Mouse (Mus musculus) forebrain, embryonic 13.5 days (tissue): ENCODE measurements at regions not wholly inside any gene's neighbourhood (a gene's known extent, or its start where the extent isn't known, plus 50 kb on each side); places are given as distances from the start of the nearest gene placed in this dataset.

Experiments used
- ATAC-seq: fragments of 200-750 bp; cut with Nextera tagmentation; 2 replicates; pipeline ENCODE4 v1.8.0; 2017
- H3K27ac ChIP-seq: fragments of 300-500 bp; sonication (generic); 2 replicates; pipeline ENCODE4 v1.5.1; 2015; ENCODE audit warnings: inconsistent platforms, mild to moderate bottlenecking, moderate library complexity
- H3K27me3 ChIP-seq: fragments of 300-500 bp; sonication (generic); 2 replicates; pipeline ENCODE4 v1.6.1; 2015; ENCODE audit warnings: mild to moderate bottlenecking, inconsistent platforms
- H3K36me3 ChIP-seq: fragments of 300-500 bp; sonication (generic); 2 replicates; pipeline ENCODE4 v1.6.1; 2015; ENCODE audit warnings: mild to moderate bottlenecking, inconsistent platforms; ENCODE audit not compliant: poor library complexity, severe bottlenecking
- H3K4me1 ChIP-seq: fragments of 300-500 bp; sonication (generic); 2 replicates; pipeline ENCODE4 v1.6.1; 2015; ENCODE audit warnings: inconsistent platforms
- H3K4me2 ChIP-seq: fragments of 300-500 bp; sonication (generic); 2 replicates; pipeline ENCODE4 v1.6.1; 2015; ENCODE audit warnings: inconsistent platforms, mild to moderate bottlenecking, moderate library complexity
- H3K4me3 ChIP-seq: fragments of 300-500 bp; sonication (generic); 2 replicates; pipeline ENCODE4 v1.5.1; 2015; ENCODE audit warnings: mild to moderate bottlenecking, inconsistent platforms
- H3K9ac ChIP-seq: fragments of 300-500 bp; sonication (generic); 2 replicates; pipeline ENCODE4 v1.6.1; 2015; ENCODE audit warnings: mild to moderate bottlenecking, inconsistent platforms
- H3K9me3 ChIP-seq: fragments of 300-500 bp; sonication (generic); replicated peaks from 2 replicates; pipeline ENCODE4 v1.6.1; 2016; ENCODE audit warnings: inconsistent platforms
- WGBS: fragments of 180-500 bp; shearing (Covaris S2); methylation state at CpG from one replicate; pipeline ENCODE4 v1.1.7; 2015; 5-methylcytosine and 5-hydroxymethylcytosine counted together

GRCm38 (mm10) chr2:100814613-100815258 lies 809.8 kb upstream of the Rag2 start:
- no peaks in the 10 kb centered on the region for H3K9me3 ChIP-seq
- H3K27ac ChIP-seq, result no peak overlapping the region
- H3K4me2 ChIP-seq, result no peak overlapping the region
- ATAC-seq, result no peak
- no peak overlapping the region for H3K9ac ChIP-seq
- no peaks in the 10 kb centered on the region for H3K36me3 ChIP-seq
- no peak overlapping the region for H3K4me3 ChIP-seq
- H3K27me3 ChIP-seq, result no peaks in the 10 kb centered on the region
- 75% methylated on average over 2 of the region's 2 CpGs for WGBS
- H3K4me1 ChIP-seq, result no peaks in the 10 kb centered on the region

- H3K27me3 ChIP-seq, result no peaks in the 10 kb centered on the region
- ATAC-seq, result no peak
- WGBS, result 85% methylated on average over 4 of the region's 4 CpGs
Observed at GRCm38 (mm10) chr2:100834056-100834455, 790.5 kb upstream of the Rag2 start.

GRCm38 (mm10) chr2:100857772-100858171 lies 766.7 kb upstream of the Rag2 start:
- no peak for ATAC-seq
- no peaks in the 10 kb centered on the region for H3K9me3 ChIP-seq
- H3K4me3 ChIP-seq, result no peak overlapping the region
- no peak overlapping the region for H3K4me2 ChIP-seq
- no peaks in the 10 kb centered on the region for H3K36me3 ChIP-seq
- H3K27me3 ChIP-seq, result no peaks in the 10 kb centered on the region
- 93% methylated on average over 2 of the region's 2 CpGs for WGBS
- H3K4me1 ChIP-seq, result no peaks in the 10 kb centered on the region
- no peak overlapping the region for H3K27ac ChIP-seq
- no peak overlapping the region for H3K9ac ChIP-seq

More at GRCm38 (mm10) chr2:100834056-100834455, 790.5 kb upstream of the Rag2 start:
- Histone ChIP-seq H3K9ac (no peak overlapping the region), H3K9me3 (no peaks in the 10 kb centered on the region), H3K27ac (no peak overlapping the region), H3K36me3 (no peaks in the 10 kb centered on the region), H3K4me1 (no peaks in the 10 kb centered on the region), H3K4me3 (no peak overlapping the region), H3K4me2 (no peak overlapping the region)

GRCm38 (mm10) chr2:100865495-100865894 lies 759.0 kb upstream of the Rag2 start:
- WGBS, result 82% methylated on average over 1 of the region's 1 CpGs
- Histone ChIP-seq H3K9me3 (no peaks in the 10 kb centered on the region), H3K27ac (no peak overlapping the region), H3K36me3 (no peaks in the 10 kb centered on the region), H3K4me1 (no peaks in the 10 kb centered on the region), H3K4me3 (no peak overlapping the region), H3K27me3 (no peaks in the 10 kb centered on the region), H3K9ac (no peak overlapping the region), H3K4me2 (no peak overlapping the region)
- ATAC-seq, result no peak
